Mouse (Mus musculus) kidney, adult 2 months (tissue): ENCODE measurements at regions not wholly inside any gene's neighbourhood (a gene's known extent, or its start where the extent isn't known, plus 50 kb on each side); places are given as distances from the start of the nearest gene placed in this dataset.

Source experiments
- CTCF ChIP-seq: fragments of 200-500 bp; conservative IDR thresholded peaks from 2 replicates; pipeline ENCODE4 v1.5.1; 2011; ENCODE audit warnings: low read depth, mild to moderate bottlenecking, control low read depth, low read length, moderate library complexity, mixed read lengths; ENCODE audit not compliant: insufficient read depth, insufficient read length
- POLR2A ChIP-seq: fragments of 200-500 bp; IDR thresholded peaks from one replicate; pipeline ENCODE4 v1.6.1; 2011; ENCODE audit warnings: low read depth, low read length, control low read depth

DNA sequence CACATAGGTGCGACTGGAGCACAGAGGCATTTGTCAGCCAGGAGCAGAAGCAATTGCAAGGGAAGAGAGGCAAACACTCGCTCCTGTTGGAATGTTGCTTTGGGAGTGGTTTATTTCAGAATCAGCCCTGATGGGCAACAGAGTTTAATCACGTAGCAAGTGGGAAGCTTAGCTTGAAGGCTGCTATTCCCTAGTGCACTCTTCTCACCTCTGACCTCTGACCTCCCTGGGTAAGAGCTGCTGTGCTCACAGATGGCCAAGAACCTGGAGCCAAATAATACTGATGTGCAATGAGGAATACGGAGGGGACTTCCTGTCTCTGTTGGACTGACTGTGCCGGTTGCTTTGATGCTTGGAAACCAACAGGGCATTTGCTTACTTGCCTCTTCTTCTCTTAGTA, 88.3 kb upstream of the Cpne8 start:
- TF ChIP-seq POLR2A, result no peak
- TF ChIP-seq CTCF, result no peak
